Comparison of ENCODE assay signal across 29 mouse cellular contexts in the genomic region with DNA sequence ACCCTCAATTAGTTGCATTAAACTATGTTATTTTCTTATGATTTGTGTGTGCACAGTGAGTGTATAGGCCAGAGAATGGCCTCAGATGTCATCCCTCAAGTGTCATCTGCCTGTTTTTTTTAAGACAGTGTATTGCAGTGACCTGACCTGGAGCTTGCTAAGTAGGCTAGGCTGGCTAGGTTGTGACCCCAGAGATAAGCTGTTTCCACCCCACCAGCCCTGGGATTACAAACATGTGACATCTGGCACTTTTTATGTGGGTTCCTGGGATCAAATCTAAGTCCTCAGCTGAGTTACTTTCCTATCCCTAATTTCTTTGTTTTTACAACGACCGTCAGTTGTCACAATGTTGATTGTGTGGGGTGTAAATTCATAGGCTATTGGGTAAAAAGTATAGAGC.
"Had no signal": no experiment of that assay in that cellular context is flagged by ENCODE, and none has a peak within 500 bp of the region (broad histone marks: within the 10 kb centered on the region; RNA-seq: fewer than 3 reads in every experiment).

No protein-coding gene starts in this region.

- H3K9me3 ChIP-seq: embryonic facial prominence, embryonic 10.5 days; embryonic facial prominence, embryonic 12.5 days; embryonic facial prominence, embryonic 13.5 days; embryonic facial prominence, embryonic 15.5 days; forebrain, embryonic 10.5 days; forebrain, embryonic 12.5 days; forebrain, embryonic 13.5 days; forebrain, embryonic 15.5 days had no signal

- H3K27me3 ChIP-seq: embryonic facial prominence, embryonic 12.5 days; embryonic facial prominence, embryonic 13.5 days; embryonic facial prominence, embryonic 15.5 days; forebrain, embryonic 12.5 days; forebrain, embryonic 13.5 days; forebrain, embryonic 15.5 days had no signal

- DNase-seq: cerebellum, adult 18-20 months; cerebellum, adult 2 months; cerebellum, adult 8-10 months; cerebellum, adult 9-10 months; cerebellum, adult 9-11 months; cerebellum, postnatal 10 days; cerebellum, postnatal 14 days; cerebellum, postnatal 25 days; cerebellum, postnatal 36 days; forebrain, postnatal 0 days; gastrocnemius, adult 2 months; gastrocnemius, postnatal 10 days; gastrocnemius, postnatal 14 days; gastrocnemius, postnatal 25 days; gastrocnemius, postnatal 36 days; heart, adult 11 months; heart, adult 18-20 months; heart, adult 2 months had no signal

- H3K4me3 ChIP-seq: embryonic facial prominence, embryonic 10.5 days; embryonic facial prominence, embryonic 12.5 days; embryonic facial prominence, embryonic 13.5 days; embryonic facial prominence, embryonic 15.5 days; erythroblast, embryonic 14.5 days; forebrain, embryonic 10.5 days; forebrain, embryonic 12.5 days; forebrain, embryonic 13.5 days; forebrain, embryonic 15.5 days; gastrocnemius, adult 2 months; heart, adult 2 months had no signal

- H3K27ac ChIP-seq: embryonic facial prominence, embryonic 10.5 days; embryonic facial prominence, embryonic 12.5 days; embryonic facial prominence, embryonic 13.5 days; embryonic facial prominence, embryonic 15.5 days; forebrain, embryonic 10.5 days; forebrain, embryonic 12.5 days; forebrain, embryonic 13.5 days; forebrain, embryonic 15.5 days; gastrocnemius, adult 2 months; heart, adult 2 months had no signal

- ATAC-seq: forebrain, embryonic 13.5 days; forebrain, embryonic 14.5 days; forebrain, embryonic 15.5 days; forebrain, embryonic 16.5 days; forebrain, postnatal 0 days had no signal

- H3K9ac ChIP-seq: embryonic facial prominence, embryonic 12.5 days; embryonic facial prominence, embryonic 13.5 days; embryonic facial prominence, embryonic 15.5 days; forebrain, embryonic 12.5 days; forebrain, embryonic 13.5 days; forebrain, embryonic 15.5 days; forebrain, postnatal 0 days had no signal

- H3K36me3 ChIP-seq: embryonic facial prominence, embryonic 10.5 days; embryonic facial prominence, embryonic 12.5 days; embryonic facial prominence, embryonic 13.5 days; embryonic facial prominence, embryonic 15.5 days; forebrain, embryonic 10.5 days; forebrain, embryonic 12.5 days; forebrain, embryonic 15.5 days had no signal

- H3K4me1 ChIP-seq: embryonic facial prominence, embryonic 10.5 days; embryonic facial prominence, embryonic 12.5 days; embryonic facial prominence, embryonic 13.5 days; embryonic facial prominence, embryonic 15.5 days; forebrain, embryonic 10.5 days; forebrain, embryonic 12.5 days; forebrain, embryonic 13.5 days; forebrain, embryonic 15.5 days had no signal

- H3K4me2 ChIP-seq: embryonic facial prominence, embryonic 12.5 days; embryonic facial prominence, embryonic 13.5 days; embryonic facial prominence, embryonic 15.5 days; forebrain, embryonic 12.5 days; forebrain, embryonic 13.5 days; forebrain, embryonic 15.5 days had no signal
